Mouse (Mus musculus) thymus, postnatal 4 days (tissue): ENCODE measurements around the gene Dock9.
"Not testable (repeated sequence)": the region's sequence is repeated elsewhere in the genome, so short reads cannot be mapped to it uniquely, and the experiment has no call there.

Experiments used
- DNase-seq: peaks from one replicate; pipeline ENCODE4 v3.0.0; 2021

Gene Dock9

GRCm38 (mm10) chr14:121734217-121734616 lies 63.4 kb downstream of the Dock9 start:
- DNase-seq, result no peak

GRCm38 (mm10) chr14:121733694-121734093 lies 63.9 kb downstream of the Dock9 start:
- DNase-seq, result no peak

GRCm38 (mm10) chr14:121732196-121732595 lies 65.4 kb downstream of the Dock9 start:
- peak; percentile 58 for DNase-seq

GRCm38 (mm10) chr14:121731688-121732168 lies 65.9 kb downstream of the Dock9 start:
- DNase-seq, result peak; percentile 73

- DNase-seq, result no peak
These were observed 66.7 kb downstream of the Dock9 start for GRCm38 (mm10) chr14:121730966-121731365.

GRCm38 (mm10) chr14:121727996-121728395 lies 69.6 kb downstream of the Dock9 start:
- DNase-seq, result no peak

GRCm38 (mm10) chr14:121724501-121724900 lies 73.1 kb downstream of the Dock9 start:
- DNase-seq, result no peak

- no peak for DNase-seq
These were observed 74.9 kb downstream of the Dock9 start for GRCm38 (mm10) chr14:121722774-121723173.

GRCm38 (mm10) chr14:121721431-121721830 lies 76.2 kb downstream of the Dock9 start:
- DNase-seq, result no peak

GRCm38 (mm10) chr14:121719638-121720601 lies 77.7 kb downstream of the Dock9 start:
- no peak for DNase-seq

- not testable (repeated sequence) for DNase-seq
These were observed 82.8 kb downstream of the Dock9 start for GRCm38 (mm10) chr14:121714799-121715198.

GRCm38 (mm10) chr14:121714268-121714667 lies 83.4 kb downstream of the Dock9 start:
- DNase-seq, result no peak

- no peak for DNase-seq
These were observed 83.8 kb downstream of the Dock9 start for GRCm38 (mm10) chr14:121713830-121714197.

GRCm38 (mm10) chr14:121713166-121713829 lies 84.3 kb downstream of the Dock9 start:
- no peak for DNase-seq

GRCm38 (mm10) chr14:121711089-121711826 lies 86.4 kb downstream of the Dock9 start:
- no peak for DNase-seq

GRCm38 (mm10) chr14:121710130-121710529 lies 87.5 kb downstream of the Dock9 start:
- DNase-seq, result no peak

GRCm38 (mm10) chr14:121708244-121708643 lies 89.4 kb downstream of the Dock9 start:
- no peak for DNase-seq

- DNase-seq, result no peak
These were observed 91.1 kb downstream of the Dock9 start for GRCm38 (mm10) chr14:121706482-121706901.

- DNase-seq, result no peak
These were observed 92.0 kb downstream of the Dock9 start for GRCm38 (mm10) chr14:121705644-121706043.

GRCm38 (mm10) chr14:121702534-121702933 lies 95.1 kb downstream of the Dock9 start:
- no peak for DNase-seq

GRCm38 (mm10) chr14:121700013-121700412 lies 97.6 kb downstream of the Dock9 start:
- no peak for DNase-seq

- no peak for DNase-seq
These were observed 99.1 kb downstream of the Dock9 start for GRCm38 (mm10) chr14:121698620-121698950.
